Mouse (Mus musculus) spleen, adult 2 months (tissue): ENCODE measurements around the gene Calr4. TPM values are rescaled to one million over a fixed set of nuclear protein-coding genes. Genes with fewer than 3 reads are reported as not detected.

Experiments
- DNase-seq, 2 experiments: peaks; one replicate each; pipeline versions ENCODE4 v3.0.0 to v3.0.0-alpha.2; 2012 to 2021; ENCODE audit warnings: low spot score in 2 of 2, low read depth in 1 of 2
- H3K27ac ChIP-seq: fragments of 200-500 bp; 2 replicates; pipeline ENCODE4 v1.5.1; 2012; ENCODE audit warnings: low read length, inconsistent platforms; ENCODE audit not compliant: insufficient read depth
- H3K27me3 ChIP-seq: fragments of 200-500 bp; 2 replicates; pipeline ENCODE4 v1.6.1; 2012; ENCODE audit warnings: mild to moderate bottlenecking, moderate library complexity, low read length, inconsistent platforms; ENCODE audit not compliant: control insufficient read depth, insufficient read depth
- H3K36me3 ChIP-seq: fragments of 200-500 bp; 2 replicates; pipeline ENCODE4 v1.6.1; 2012; ENCODE audit warnings: mild to moderate bottlenecking, low read length, inconsistent platforms; ENCODE audit not compliant: control insufficient read depth, insufficient read depth
- H3K4me1 ChIP-seq: fragments of 200-500 bp; 2 replicates; pipeline ENCODE4 v1.6.1; 2011; ENCODE audit warnings: inconsistent platforms; ENCODE audit not compliant: control insufficient read depth, insufficient read depth, insufficient read length
- H3K4me3 ChIP-seq: fragments of 200-500 bp; 2 replicates; pipeline ENCODE4 v1.5.1; 2011; ENCODE audit warnings: mild to moderate bottlenecking, inconsistent platforms; ENCODE audit not compliant: insufficient read depth, insufficient read length; ENCODE audit errors: extremely low read depth
- CTCF ChIP-seq: fragments of 200-500 bp; IDR thresholded peaks from 2 replicates; pipeline ENCODE4 v1.5.1; 2011; ENCODE audit warnings: mild to moderate bottlenecking, inconsistent platforms; ENCODE audit not compliant: insufficient read depth, insufficient read length, insufficient replicate concordance; ENCODE audit errors: extremely low read depth
- POLR2A ChIP-seq: fragments of 200-500 bp; IDR thresholded peaks from 2 replicates; pipeline ENCODE4 v1.6.1; 2011; ENCODE audit warnings: low read depth, low read length, inconsistent platforms
- WGBS: fragments of 180-500 bp; shearing (Covaris S2); methylation state at CpG from one replicate; pipeline ENCODE4 v1.1.7; 2018; 5-methylcytosine and 5-hydroxymethylcytosine counted together
- polyA plus RNA-seq: library from polyadenylated mRNA; depleted of rRNA; stranded (reverse); fragments of >200 nt; gene quantifications from 2 replicates; pipeline ENCODE4 v1.2.3, GENCODE M21; 2012

The Calr4 gene
- polyA plus RNA-seq, 1 experiment, result not detected

DNA sequence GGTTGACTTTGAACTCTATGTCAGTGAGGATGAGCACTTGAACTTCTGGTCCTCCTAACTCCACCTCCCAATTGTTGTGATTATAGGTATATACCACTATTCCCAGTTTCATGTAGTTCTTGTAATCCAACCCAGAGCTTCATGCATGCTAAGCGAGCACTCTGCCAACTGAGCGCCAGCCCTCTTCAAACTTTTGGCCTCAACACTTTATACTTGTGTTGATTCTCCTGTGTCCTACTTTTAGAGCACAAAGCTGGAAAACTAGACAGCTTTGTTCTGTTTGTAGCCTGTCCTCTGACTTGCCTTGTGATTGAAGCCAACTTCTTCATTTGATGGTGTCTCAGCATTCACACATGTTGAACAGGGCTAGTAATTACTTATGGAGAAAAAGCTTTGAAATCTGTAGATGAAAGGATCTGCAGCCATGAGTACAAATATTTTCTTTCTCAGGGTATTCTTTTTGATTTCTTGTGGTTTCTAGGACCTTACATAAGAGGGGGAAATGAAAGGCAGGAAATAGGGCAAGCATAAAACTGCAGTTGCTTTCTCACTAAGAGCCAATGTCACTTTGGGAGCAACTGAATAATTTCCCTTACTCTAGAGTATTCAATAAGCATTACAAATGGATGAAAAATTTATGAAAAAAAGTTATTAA lies 39.4 kb downstream of the Calr4 start:
- Histone ChIP-seq H3K27me3 (no peaks in the 10 kb centered on the region), H3K27ac (no peak overlapping the region), H3K4me3 (no peak overlapping the region), H3K4me1 (peaks cover 3% of the 10 kb centered on the region; the same call in 1 of the 2 replicates), H3K36me3 (no peaks in the 10 kb centered on the region)
- no peak for DNase-seq
- no peak for TF ChIP-seq POLR2A
- TF ChIP-seq CTCF, result no peak
- 84% methylated on average over 2 of the region's 2 CpGs for WGBS

DNA sequence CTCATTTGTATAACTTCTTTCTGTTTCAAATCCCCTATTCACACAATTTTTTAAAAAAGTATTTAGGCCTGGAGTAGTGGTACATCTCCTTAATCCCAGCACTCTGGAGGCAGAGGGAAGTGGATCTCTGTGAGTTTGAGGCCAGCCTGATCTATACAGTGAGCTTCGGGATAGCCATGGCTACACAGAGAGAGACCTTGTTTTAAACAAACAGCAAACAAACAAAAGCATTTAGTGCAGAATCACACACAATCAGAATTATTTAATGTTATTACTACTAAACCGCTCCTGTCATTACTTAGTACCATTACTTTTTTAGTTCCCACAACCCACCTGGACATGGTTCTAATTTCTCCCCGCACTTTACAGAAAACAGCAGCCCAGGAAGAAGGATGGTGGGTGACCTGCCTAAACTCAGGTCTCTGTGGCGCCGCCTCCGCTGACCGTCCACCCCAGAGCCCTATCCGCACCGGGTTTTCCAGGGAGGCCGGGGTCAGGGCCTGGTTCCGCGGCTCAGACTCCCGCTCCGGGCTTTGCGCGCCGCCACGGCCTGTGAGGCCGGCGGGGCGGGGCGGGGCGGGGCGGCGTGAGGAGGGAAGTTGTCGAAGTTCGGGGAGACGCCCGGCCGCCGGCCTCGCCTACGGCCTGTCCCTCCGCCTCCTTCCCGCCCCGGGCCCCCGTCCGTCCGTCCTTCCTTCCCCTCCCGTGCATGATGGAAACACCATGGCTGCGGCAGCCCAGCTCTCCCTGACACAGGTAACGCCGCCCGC lies 45.6 kb downstream of the Calr4 start, which contains the start of gene Eps15:
Gene Eps15, plus strand, starts transcription at position 580 of the 770 bp plus-strand sequence.
- TF ChIP-seq POLR2A (peak; percentile 50), CTCF (no peak)
- Histone ChIP-seq H3K4me1 (peaks cover 10% of the 10 kb centered on the region), H3K27ac (peak within 1 kb of the TSS; percentile 70), H3K4me3 (peak within 1 kb of the TSS; percentile 86), H3K27me3 (no peaks in the 10 kb centered on the region), H3K36me3 (no peaks in the 10 kb centered on the region)
- peak; percentile 84 to 92 for DNase-seq
- 6% methylated on average over 39 of the region's 44 CpGs for WGBS

DNA sequence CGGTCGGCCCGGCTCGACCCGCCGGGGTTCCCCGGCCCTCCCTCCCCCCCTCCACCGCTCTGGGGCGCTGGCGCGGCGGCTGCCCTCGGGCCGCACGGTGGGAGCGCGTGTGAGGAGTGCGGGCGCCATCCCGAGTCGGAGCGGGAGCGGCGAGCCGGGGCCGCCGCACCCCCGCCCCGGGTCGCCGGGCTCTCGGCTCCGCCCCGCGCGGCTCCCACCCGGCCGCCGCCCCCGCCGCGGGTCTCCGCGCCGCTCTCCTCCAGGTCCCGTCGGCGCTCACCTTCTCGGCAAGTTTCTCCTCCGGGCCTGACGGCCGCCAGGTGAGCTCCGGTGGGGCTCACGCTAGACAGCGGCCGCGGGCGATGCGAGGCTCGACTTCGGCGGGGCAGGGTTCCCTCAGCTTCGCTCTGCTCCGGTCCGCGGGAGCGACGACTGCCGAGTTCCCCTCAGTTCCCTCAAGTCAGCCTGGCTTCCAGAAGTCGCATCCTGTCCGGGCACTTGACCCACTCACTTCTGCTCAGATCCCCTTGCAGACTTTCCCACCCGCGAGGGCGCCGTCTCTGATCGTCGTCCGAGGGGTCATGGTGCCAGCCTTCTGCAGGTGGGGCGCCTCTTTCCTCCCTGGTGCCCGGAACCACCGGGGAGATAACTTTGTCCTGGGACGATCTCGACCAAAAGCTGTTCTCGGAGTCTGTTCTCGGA lies 46.3 kb downstream of the Calr4 start:
- Histone ChIP-seq H3K27ac (peak overlapping the region; percentile 70), H3K36me3 (no peaks in the 10 kb centered on the region), H3K27me3 (no peaks in the 10 kb centered on the region), H3K4me3 (peak overlapping the region; percentile 86), H3K4me1 (peaks cover 10% of the 10 kb centered on the region)
- DNase-seq, result peak in 1 of 2 experiments; percentile 30
- WGBS, result under 1% methylated on average over 57 of the region's 85 CpGs
- TF ChIP-seq CTCF (no peak), POLR2A (no peak)

DNA sequence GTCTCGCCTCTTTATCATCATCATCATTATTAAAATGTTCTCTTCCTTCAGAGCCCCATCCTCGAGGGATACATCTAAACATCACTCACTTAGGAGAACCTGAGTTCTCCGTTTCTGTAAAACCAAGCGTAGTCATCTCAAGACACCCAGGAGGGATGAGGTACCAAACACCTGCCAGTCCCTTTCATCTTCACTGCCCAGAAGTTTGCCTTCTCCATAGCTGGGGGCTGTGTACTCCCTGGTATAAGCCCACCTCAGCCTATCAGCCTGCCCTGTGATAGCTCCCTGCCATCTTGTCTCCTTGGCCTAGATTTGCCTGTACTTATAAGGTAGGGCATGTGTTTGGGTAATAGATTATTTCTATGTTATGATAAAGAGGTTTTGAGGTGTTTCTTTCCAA lies 46.9 kb downstream of the Calr4 start:
- Histone ChIP-seq H3K4me3 (peak overlapping the region; percentile 86), H3K27ac (peak overlapping the region; percentile 70; the same call in 1 of the 2 replicates), H3K27me3 (no peaks in the 10 kb centered on the region), H3K36me3 (no peaks in the 10 kb centered on the region), H3K4me1 (peaks cover 10% of the 10 kb centered on the region)
- DNase-seq, result no peak
- 24% methylated on average over 4 of the region's 4 CpGs for WGBS
- TF ChIP-seq POLR2A (no peak), CTCF (no peak)

DNA sequence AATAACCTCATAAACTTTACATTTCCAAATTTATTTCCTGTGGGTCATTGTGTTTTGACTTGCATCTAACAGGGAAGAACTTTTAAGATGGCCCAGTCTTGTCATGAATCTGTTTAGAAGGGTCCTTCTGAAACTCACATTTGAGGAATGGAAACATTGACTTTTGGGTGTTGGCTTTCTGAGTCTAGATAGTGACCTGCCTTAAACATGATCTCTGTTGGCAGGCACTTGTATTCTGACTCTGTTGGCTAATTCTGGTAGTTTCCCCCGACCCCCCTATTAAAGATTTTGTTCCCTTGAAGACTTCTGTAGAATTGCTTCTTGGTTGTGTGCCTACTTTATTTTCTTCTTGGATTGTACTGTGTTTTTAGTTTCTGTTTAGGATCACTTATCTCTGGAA lies 47.7 kb downstream of the Calr4 start:
- no peak for TF ChIP-seq POLR2A
- TF ChIP-seq CTCF, result no peak
- Histone ChIP-seq H3K27ac (no peak overlapping the region), H3K27me3 (no peaks in the 10 kb centered on the region), H3K4me3 (no peak overlapping the region), H3K36me3 (no peaks in the 10 kb centered on the region), H3K4me1 (peaks cover 10% of the 10 kb centered on the region)
- DNase-seq, result no peak
- 53% methylated on average over 1 of the region's 1 CpGs for WGBS

DNA sequence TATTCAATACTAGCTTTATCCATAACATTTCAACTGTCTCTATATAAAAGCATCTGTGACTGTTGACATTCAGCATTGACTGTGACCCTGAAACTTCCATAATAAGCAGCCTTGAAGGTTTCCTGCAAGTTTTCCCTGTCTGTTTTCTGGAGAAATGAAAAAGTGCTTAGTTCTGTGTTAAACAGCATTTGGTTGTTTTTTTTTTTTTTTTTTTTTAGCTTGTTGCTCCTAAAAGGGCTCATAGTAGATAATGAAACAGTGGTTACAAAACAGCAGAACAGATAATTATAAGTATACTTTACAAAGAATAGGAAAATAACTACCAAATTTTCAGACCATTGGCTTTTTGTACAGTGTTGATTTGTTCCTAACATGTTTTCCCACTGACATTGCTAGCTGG lies 60.3 kb downstream of the Calr4 start:
- no peak overlapping the region for H3K4me3 ChIP-seq

DNA sequence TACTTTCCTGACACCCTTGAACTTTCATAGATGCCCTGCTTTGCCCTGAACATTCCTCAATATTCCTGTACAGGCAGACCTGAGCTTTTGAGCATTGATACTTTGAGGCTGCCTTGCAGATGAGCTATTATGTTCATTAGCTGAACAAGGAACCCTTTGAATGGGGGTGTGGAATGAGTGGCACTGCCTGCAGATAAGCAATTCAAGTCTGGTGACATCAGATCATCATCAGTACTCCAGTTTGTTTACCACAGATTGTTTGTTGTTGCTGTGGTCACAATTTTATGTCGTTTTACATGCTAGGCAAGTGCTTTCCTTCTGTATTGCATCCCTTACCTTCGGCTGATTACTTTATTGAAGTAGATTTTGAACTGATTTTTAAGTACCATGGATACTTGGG lies 62.2 kb downstream of the Calr4 start:
- no peaks in the 10 kb centered on the region for H3K27me3 ChIP-seq
- TF ChIP-seq POLR2A (no peak), CTCF (no peak)
- H3K27ac ChIP-seq, result no peak overlapping the region
- DNase-seq, result no peak
- H3K4me3 ChIP-seq, result no peak overlapping the region
- no peaks in the 10 kb centered on the region for H3K36me3 ChIP-seq
- H3K4me1 ChIP-seq, result no peaks in the 10 kb centered on the region
- WGBS, result 87% methylated on average over 2 of the region's 2 CpGs

More for the DNA sequence above, 60.3 kb downstream of the Calr4 start:
- no peaks in the 10 kb centered on the region for H3K36me3 ChIP-seq
- no peaks in the 10 kb centered on the region for H3K4me1 ChIP-seq
- DNase-seq, result no peak
- no peaks in the 10 kb centered on the region for H3K27me3 ChIP-seq
- no peak overlapping the region for H3K27ac ChIP-seq
- no peak for TF ChIP-seq CTCF
